Mouse (Mus musculus) cerebellum, adult 8-10 months (tissue): ENCODE measurements around the gene Tlcd1.
A peak's percentile ranks its signal among the peaks of the same experiment; 100 is the strongest.

Source experiments
- DNase-seq: peaks from one replicate; pipeline ENCODE4 v3.0.0; 2022

Tlcd1 gene

GRCm38 (mm10) chr11:78161968-78162367 is 14.5 kb upstream of the Tlcd1 start:
- no peak for DNase-seq

GRCm38 (mm10) chr11:78162504-78162903 is 14.0 kb upstream of the Tlcd1 start:
- DNase-seq = no peak

- DNase-seq = no peak
Measured at GRCm38 (mm10) chr11:78163045-78163444, 13.5 kb upstream of the Tlcd1 start.

GRCm38 (mm10) chr11:78163681-78164603 is 12.6 kb upstream of the Tlcd1 start:
- DNase-seq = no peak

- DNase-seq = no peak
Measured at GRCm38 (mm10) chr11:78164604-78164923, 11.9 kb upstream of the Tlcd1 start.

- DNase-seq = peak; percentile 70
Measured at GRCm38 (mm10) chr11:78164924-78165760, 11.4 kb upstream of the Tlcd1 start, which contains the start of gene Traf4. Traf4 (minus strand) TSS chr11:78165589.

GRCm38 (mm10) chr11:78165761-78166109 is 10.8 kb upstream of the Tlcd1 start:
- DNase-seq = peak; percentile 51

- DNase-seq = no peak
Measured at GRCm38 (mm10) chr11:78166161-78166560, 10.3 kb upstream of the Tlcd1 start.

- no peak for DNase-seq
Measured at GRCm38 (mm10) chr11:78166640-78167039, 9.9 kb upstream of the Tlcd1 start.

- no peak for DNase-seq
Measured at GRCm38 (mm10) chr11:78167257-78167959, 9.1 kb upstream of the Tlcd1 start.

GRCm38 (mm10) chr11:78168541-78169468 is 7.7 kb upstream of the Tlcd1 start:
- DNase-seq = no peak

- DNase-seq = no peak
Measured at GRCm38 (mm10) chr11:78170306-78170705, 6.2 kb upstream of the Tlcd1 start.

- DNase-seq = no peak
Measured at GRCm38 (mm10) chr11:78171328-78171727, 5.2 kb upstream of the Tlcd1 start.

- no peak for DNase-seq
Measured at GRCm38 (mm10) chr11:78172034-78172747, 4.3 kb upstream of the Tlcd1 start.

- DNase-seq = no peak
Measured at GRCm38 (mm10) chr11:78172748-78173383, 3.6 kb upstream of the Tlcd1 start.

GRCm38 (mm10) chr11:78174506-78174905 is 2.0 kb upstream of the Tlcd1 start:
- DNase-seq = no peak

- DNase-seq = no peak
Measured at GRCm38 (mm10) chr11:78175771-78176401, 625 bp upstream of the Tlcd1 start.

GRCm38 (mm10) chr11:78176905-78177331 is 407 bp downstream of the Tlcd1 start:
- DNase-seq = no peak

- DNase-seq = no peak
Measured at GRCm38 (mm10) chr11:78177437-78177836, 926 bp downstream of the Tlcd1 start.
